Mouse (Mus musculus): ENCODE measurements around the gene Hipk2. TPM values are rescaled to one million over a fixed set of nuclear protein-coding genes. Genes with fewer than 3 reads are reported as not detected.

Gene Hipk2
- polyA plus RNA-seq, 1 experiment from 2014 or later = 13.9 TPM

Other genes starting within 250 kb of the Hipk2 start
- 3.8 and 4.4 TPM in 2 replicates for gene Klrg2, start 238.9 kb downstream of the Hipk2 start, polyA plus RNA-seq (2015; fragmentation: Nextera tagmentation; extraction: Ambion mirVana)
- 2.1 and 2.5 TPM in 2 replicates for gene Clec2l, start 213.1 kb downstream of the Hipk2 start, polyA plus RNA-seq (2015; fragmentation: Nextera tagmentation; extraction: Ambion mirVana)
- gene Tbxas1, start 761 bp downstream of the Hipk2 start, polyA plus RNA-seq (2015; fragmentation: Nextera tagmentation; extraction: Ambion mirVana) = 3.2 and 3.5 TPM in 2 replicates
- gene Parp12, start 242.2 kb upstream of the Hipk2 start, polyA plus RNA-seq (2015; fragmentation: Nextera tagmentation; extraction: Ambion mirVana) = 8.5 and 9.9 TPM in 2 replicates

All from limb, embryonic 15.5 days (tissue).